ENCODE assay signal across 8 mouse cellular contexts in the genomic region with DNA sequence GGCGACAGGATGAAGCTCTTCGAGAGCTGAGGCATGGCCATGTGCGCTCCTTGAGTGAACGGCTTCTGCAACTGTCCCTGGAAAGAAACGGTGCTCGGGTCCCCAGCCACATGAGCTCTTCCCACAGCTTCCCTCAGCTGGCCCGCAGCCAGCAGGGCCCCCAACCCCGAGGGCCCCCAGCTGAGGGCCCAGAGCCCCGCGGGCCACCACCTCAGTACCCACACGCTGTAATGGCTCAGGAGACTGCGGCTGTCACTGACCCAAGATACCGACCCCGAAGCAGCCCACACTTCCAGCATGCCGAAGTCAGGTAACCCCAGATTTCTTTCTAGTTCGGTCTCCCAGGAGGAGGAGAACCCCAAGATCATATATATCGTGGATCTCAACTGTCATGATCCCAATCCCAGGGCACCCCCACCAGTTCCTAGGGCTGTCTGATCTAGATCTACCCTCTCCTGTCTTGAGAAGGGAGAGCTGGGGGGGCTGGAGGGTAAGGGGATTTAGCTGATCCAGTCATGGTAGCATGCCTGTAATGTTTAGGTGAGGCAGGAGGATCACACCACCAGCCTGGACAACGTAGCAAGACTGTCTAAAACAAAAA. TPM values are rescaled to one million over a fixed set of nuclear protein-coding genes. Genes with fewer than 3 reads are reported as not detected.
A peak's percentile ranks its signal among the peaks of the same experiment; 100 is the strongest.
DNase-seq lines count a peak whose midpoint lies in the region; ATAC-seq and TF ChIP-seq lines count a peak whose summit lies in the region.

No protein-coding gene starts in this region.

- DNase-seq in lung, postnatal 25 days (ENCODE audit: low spot score): no peak
- no peak for DNase-seq in right cerebral cortex, postnatal 25 days
- DNase-seq in MN1 (ENCODE audit: low spot score): no peak

- TF ChIP-seq CTCF in small intestine, adult 2 months (IDR thresholded peaks at IDR 0.05; ENCODE audit: extremely low read depth, insufficient read length, insufficient replicate concordance, low read depth, low read length): no peak

- 37% methylated on average over 18 of the region's 18 CpGs for WGBS in lung, embryonic 15.5 days
- 62% methylated on average over 18 of the region's 18 CpGs for whole genome bisulfite sequencing in forebrain, embryonic 13.5 days
- 65% methylated on average over 18 of the region's 18 CpGs for WGBS in limb, embryonic 13.5 days
- 80% methylated on average over 18 of the region's 18 CpGs for WGBS in small intestine, adult 2 months

- no peaks in the 10 kb centered on the region for H3K27me3 ChIP-seq in lung, embryonic 15.5 days
- no peaks in the 10 kb centered on the region for H3K27me3 ChIP-seq in forebrain, embryonic 13.5 days
- H3K27me3 ChIP-seq in limb, embryonic 13.5 days: no peaks in the 10 kb centered on the region
- H3K27me3 ChIP-seq in small intestine, adult 2 months (ENCODE audit: control insufficient read depth, insufficient read depth, low read length): no peaks in the 10 kb centered on the region

- no peak for TF ChIP-seq POLR2A in small intestine, adult 2 months (IDR thresholded peaks at IDR 0.05; ENCODE audit: low read depth, low read length)

- peak overlapping the region; percentile 86 for H3K4me3 ChIP-seq in lung, embryonic 15.5 days
- H3K4me3 ChIP-seq in forebrain, embryonic 13.5 days: peak overlapping the region; percentile 92
- H3K4me3 ChIP-seq in limb, embryonic 13.5 days: peak overlapping the region; percentile 96
- peak overlapping the region; percentile 43 for H3K4me3 ChIP-seq in small intestine, adult 2 months (ENCODE audit: low read depth, low read length)

- peaks cover 48% of the 10 kb centered on the region for H3K36me3 ChIP-seq in lung, embryonic 15.5 days
- H3K36me3 ChIP-seq in forebrain, embryonic 13.5 days (ENCODE audit: poor library complexity, severe bottlenecking): peaks cover 59% of the 10 kb centered on the region
- peaks cover 59% of the 10 kb centered on the region for H3K36me3 ChIP-seq in limb, embryonic 13.5 days
- H3K36me3 ChIP-seq in small intestine, adult 2 months (ENCODE audit: control insufficient read depth, insufficient read depth, low read length): peaks cover 36% of the 10 kb centered on the region

- peak overlapping the region; percentile 96 for H3K9ac ChIP-seq in lung, embryonic 15.5 days
- H3K9ac ChIP-seq in forebrain, embryonic 13.5 days: peak overlapping the region; percentile 96
- H3K9ac ChIP-seq in limb, embryonic 13.5 days: peak overlapping the region; percentile 99

- peak overlapping the region; percentile 82 for H3K4me2 ChIP-seq in lung, embryonic 15.5 days
- H3K4me2 ChIP-seq in forebrain, embryonic 13.5 days: peak overlapping the region; percentile 91
- H3K4me2 ChIP-seq in limb, embryonic 13.5 days (replicated peaks): peak overlapping the region; percentile 74

- H3K4me1 ChIP-seq in lung, embryonic 15.5 days: peaks cover 80% of the 10 kb centered on the region
- H3K4me1 ChIP-seq in forebrain, embryonic 13.5 days: peaks cover 82% of the 10 kb centered on the region
- H3K4me1 ChIP-seq in limb, embryonic 13.5 days: peaks cover 78% of the 10 kb centered on the region
- H3K4me1 ChIP-seq in small intestine, adult 2 months (ENCODE audit: control insufficient read depth, insufficient read depth, insufficient read length, low read length): peaks cover 14% of the 10 kb centered on the region

- ATAC-seq in lung, embryonic 15.5 days (ENCODE audit: borderline replicate concordance, extremely low read depth, low FRiP score, low TSS enrichment): no peak
- no peak for ATAC-seq in forebrain, embryonic 13.5 days
- ATAC-seq in limb, embryonic 13.5 days (ENCODE audit: low FRiP score, low read depth): no peak
- ATAC-seq in cerebellum, adult (ENCODE audit: insufficient number of reproducible peaks, low FRiP score, low TSS enrichment): no peak

- no peaks in the 10 kb centered on the region for H3K9me3 ChIP-seq in lung, embryonic 15.5 days
- H3K9me3 ChIP-seq in forebrain, embryonic 13.5 days (replicated peaks): no peaks in the 10 kb centered on the region
- H3K9me3 ChIP-seq in limb, embryonic 13.5 days: no peaks in the 10 kb centered on the region

- peak overlapping the region; percentile 32; the same call in 1 of the 2 replicates for H3K27ac ChIP-seq in lung, embryonic 15.5 days
- H3K27ac ChIP-seq in forebrain, embryonic 13.5 days: peak overlapping the region; percentile 58
- H3K27ac ChIP-seq in limb, embryonic 13.5 days: peak overlapping the region; percentile 55; the same call in 1 of the 2 replicates
- H3K27ac ChIP-seq in small intestine, adult 2 months (ENCODE audit: insufficient read depth, low read depth, low read length): no peak overlapping the region

RNA-seq across cellular contexts. Expression of gene Amotl2, which starts 4.2 kb away (rescaled TPM):
- polyA plus RNA-seq in lung, embryonic 15.5 days (2015; fragmentation: Nextera tagmentation; extraction: Ambion mirVana): 45.5 and 47.0 TPM in 2 replicates
- polyA plus RNA-seq in forebrain, embryonic 13.5 days (2015; fragmentation: Nextera tagmentation; extraction: Ambion mirVana): 46.9 and 55.3 TPM in 2 replicates
- 66.8 and 71.3 TPM in 2 replicates for polyA plus RNA-seq in limb, embryonic 13.5 days (2015; fragmentation: Nextera tagmentation; extraction: Ambion mirVana)
- 8.7 and 12.3 TPM in 2 replicates for polyA plus RNA-seq in small intestine, adult 2 months (2012; rRNA removed)

Comparison
In these comparisons a context has a peak if more than half of its experiments do, and no peak if none do; other contexts are left out.
1. H3K4me3 ChIP-seq: peak in every context shown above with its lines; median percentile 96 in limb, embryonic 13.5 days; 92 in forebrain, embryonic 13.5 days; 86 in lung, embryonic 15.5 days; 43 in small intestine, adult 2 months.